Mouse (Mus musculus): ENCODE results near the gene Hoxc11.

DNA sequence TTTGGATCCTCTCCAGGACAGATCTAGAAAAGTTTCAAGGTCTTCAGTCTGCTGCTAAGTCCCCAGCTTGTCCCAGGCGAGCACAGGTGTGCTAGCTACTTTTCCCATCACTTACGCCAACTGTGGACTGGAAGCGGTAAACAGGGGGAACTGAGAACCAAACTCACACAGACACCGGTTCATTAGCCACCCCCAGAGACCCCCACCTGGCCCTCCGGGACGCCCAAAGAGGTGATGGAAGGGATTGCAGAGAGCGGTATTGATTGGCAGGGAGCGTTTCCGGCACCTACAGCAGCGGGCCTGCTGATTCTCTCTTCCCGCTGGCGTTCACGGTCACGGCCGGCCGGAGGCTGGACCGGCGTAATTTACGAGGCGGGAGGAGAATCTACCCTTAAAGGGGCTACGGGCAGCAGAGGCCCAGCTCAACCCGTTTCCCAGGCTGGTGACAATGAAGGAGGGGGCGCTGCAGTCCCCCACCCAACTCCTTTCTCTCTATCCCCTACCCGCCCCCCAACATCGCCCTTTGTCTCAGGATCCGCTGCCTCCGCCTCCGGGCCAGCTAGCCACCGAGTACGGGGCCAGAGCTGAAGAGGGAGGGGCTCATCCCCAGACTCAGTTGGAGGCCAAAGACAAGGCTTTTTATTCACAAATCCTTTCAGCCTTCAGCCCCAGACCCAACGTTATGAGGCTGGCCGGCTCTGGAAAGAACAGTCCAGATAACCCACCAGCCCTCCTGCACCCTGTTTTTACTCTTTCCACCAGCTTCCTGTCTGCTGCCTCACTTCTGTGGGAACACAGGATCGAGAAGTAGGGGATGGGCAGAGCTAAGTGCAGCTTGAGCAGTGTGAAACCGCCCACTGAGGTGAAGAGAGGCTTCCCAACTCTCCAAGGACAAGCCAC, 14.7 kb upstream of the Hoxc11 start:
- TF ChIP-seq CTCF (IDR thresholded peaks at IDR 0.05; ENCODE audit: borderline replicate concordance, insufficient read depth, low read depth, low read length) = no peak
- no peak for TF ChIP-seq POLR2A (IDR thresholded peaks at IDR 0.05; ENCODE audit: borderline replicate concordance, insufficient read depth, low read length)

All from cerebellum, adult 2 months (tissue).